Mouse (Mus musculus): ENCODE data around the gene Chrne.

Chrne gene

GRCm38 (mm10) chr11:70628431-70628830 lies 9.4 kb upstream of the Chrne start:
- no peak for DNase-seq (ENCODE audit: extremely low spot score)

GRCm38 (mm10) chr11:70626877-70627276 lies 7.9 kb upstream of the Chrne start:
- no peak for DNase-seq (ENCODE audit: extremely low spot score)

DNA sequence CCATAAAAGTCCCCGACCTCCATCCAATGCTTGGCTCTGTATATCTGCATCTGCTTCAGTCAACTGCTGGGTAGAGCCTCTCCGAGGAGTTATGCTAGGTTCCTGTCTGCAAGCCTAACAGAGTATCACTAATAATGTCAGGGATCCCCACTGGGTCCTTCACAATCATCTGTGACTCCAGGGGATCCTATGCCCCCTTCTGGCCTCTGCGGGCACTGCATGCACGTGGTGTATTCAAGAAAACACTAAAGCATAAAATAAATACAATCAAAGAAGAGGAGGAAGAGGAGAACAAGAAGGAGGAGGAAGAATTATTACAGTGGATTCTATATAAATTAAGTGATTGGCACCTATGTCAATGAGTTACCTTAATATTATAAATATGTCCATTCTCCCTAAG lies 6.5 kb upstream of the Chrne start:
- DNase-seq (ENCODE audit: extremely low spot score): peak; percentile 57

- no peak for DNase-seq (ENCODE audit: extremely low spot score)
These were observed 4.2 kb upstream of the Chrne start for GRCm38 (mm10) chr11:70623053-70623742.

GRCm38 (mm10) chr11:70621972-70622814 lies 3.2 kb upstream of the Chrne start:
- DNase-seq (ENCODE audit: extremely low spot score): no peak

- no peak for DNase-seq (ENCODE audit: extremely low spot score)
These were observed 3.4 kb downstream of the Chrne start, which contains the start of gene 4930544D05Rik for GRCm38 (mm10) chr11:70615516-70616093. TSS of gene 4930544D05Rik (plus strand) at chr11:70615848.

GRCm38 (mm10) chr11:70615074-70615473 lies 3.9 kb downstream of the Chrne start:
- DNase-seq (ENCODE audit: extremely low spot score): peak; percentile 67

DNA sequence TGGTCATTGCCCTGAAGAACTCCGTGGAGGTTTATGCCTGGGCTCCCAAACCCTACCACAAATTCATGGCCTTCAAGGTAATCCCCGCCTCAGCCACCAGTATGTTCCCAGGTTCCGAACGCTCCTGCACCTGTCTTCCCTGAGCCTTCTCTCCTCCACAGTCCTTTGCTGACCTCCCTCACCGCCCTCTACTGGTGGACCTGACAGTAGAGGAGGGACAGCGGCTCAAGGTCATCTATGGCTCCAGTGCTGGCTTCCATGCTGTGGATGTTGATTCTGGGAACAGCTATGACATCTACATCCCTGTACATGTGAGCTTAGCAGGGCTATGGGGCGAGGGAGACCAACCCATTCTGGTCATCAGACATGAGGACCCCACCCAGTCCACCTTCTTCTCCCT lies 6.5 kb downstream of the Chrne start:
- DNase-seq (ENCODE audit: extremely low spot score): no peak

- DNase-seq (ENCODE audit: extremely low spot score): no peak
These were observed 8.3 kb downstream of the Chrne start for GRCm38 (mm10) chr11:70610752-70611151.

GRCm38 (mm10) chr11:70608381-70609066 lies 10.5 kb downstream of the Chrne start:
- DNase-seq (ENCODE audit: extremely low spot score): no peak

- no peak for DNase-seq (ENCODE audit: extremely low spot score)
These were observed 11.4 kb downstream of the Chrne start for GRCm38 (mm10) chr11:70607611-70608010.

DNA sequence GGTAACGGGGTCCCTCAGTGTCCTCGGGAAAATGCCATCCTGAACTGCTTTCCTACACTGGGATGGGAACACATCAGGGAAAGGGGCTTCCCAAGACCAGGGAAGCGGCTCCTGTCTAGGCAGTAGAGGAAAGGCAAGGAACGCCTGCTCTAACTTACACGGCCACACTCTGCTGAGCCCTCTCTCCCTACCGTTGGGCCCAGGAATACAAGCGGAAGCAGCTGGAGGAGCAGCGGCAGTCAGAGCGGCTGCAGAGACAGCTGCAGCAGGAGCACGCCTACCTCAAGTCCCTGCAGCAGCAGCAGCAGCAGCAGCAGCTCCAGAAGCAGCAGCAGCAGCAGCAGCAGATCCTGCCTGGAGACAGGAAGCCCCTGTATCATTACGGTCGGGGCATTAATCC lies 12.3 kb downstream of the Chrne start:
- no peak for DNase-seq (ENCODE audit: extremely low spot score)

- peak; percentile 66 for DNase-seq (ENCODE audit: extremely low spot score)
These were observed 13.9 kb downstream of the Chrne start for GRCm38 (mm10) chr11:70605024-70605566.

DNA sequence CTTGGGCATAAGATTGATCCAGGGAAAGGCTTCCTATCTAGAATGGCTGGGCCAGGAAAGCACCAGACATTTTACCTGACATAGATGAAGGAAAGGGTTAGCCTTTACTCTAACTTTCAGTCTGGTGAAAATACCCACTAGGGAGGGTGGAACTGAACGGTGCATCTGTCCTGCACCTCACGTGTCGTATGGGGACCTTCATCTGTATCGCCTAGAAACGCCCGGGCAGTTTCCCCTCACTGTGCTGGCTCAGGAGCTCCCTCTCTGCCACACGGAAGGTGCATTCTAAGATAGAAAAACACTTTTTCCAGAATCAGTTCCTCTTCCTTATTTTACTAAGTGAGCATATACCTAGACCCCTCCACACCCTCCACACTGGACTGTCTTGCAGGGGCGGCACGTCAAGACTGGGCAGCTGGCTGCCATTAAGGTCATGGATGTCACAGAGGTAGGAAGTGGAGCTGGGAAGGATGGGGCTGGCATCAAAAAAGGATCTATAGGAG lies 20.5 kb downstream of the Chrne start:
- DNase-seq (ENCODE audit: extremely low spot score): no peak

DNA sequence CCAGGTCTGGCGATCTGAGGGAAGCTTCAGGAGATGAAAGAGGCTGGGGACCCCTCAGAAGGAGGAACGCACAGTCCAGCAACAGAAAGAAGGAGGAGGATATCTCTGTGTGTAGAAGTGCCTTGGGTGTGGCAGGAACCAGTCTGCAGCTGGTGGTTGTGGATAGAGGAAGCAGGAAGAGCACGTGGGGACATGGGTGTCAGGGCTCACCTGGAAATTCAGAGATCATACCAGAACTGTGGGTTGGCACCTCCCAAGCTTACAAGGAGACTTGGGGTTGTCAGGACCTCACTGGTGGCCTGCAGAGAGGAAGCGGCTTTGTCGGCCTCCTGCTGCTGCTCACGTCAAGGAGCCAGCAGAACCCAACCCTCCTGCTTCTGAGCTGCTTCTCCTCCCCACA lies 21.7 kb downstream of the Chrne start:
- no peak for DNase-seq (ENCODE audit: extremely low spot score)

DNA sequence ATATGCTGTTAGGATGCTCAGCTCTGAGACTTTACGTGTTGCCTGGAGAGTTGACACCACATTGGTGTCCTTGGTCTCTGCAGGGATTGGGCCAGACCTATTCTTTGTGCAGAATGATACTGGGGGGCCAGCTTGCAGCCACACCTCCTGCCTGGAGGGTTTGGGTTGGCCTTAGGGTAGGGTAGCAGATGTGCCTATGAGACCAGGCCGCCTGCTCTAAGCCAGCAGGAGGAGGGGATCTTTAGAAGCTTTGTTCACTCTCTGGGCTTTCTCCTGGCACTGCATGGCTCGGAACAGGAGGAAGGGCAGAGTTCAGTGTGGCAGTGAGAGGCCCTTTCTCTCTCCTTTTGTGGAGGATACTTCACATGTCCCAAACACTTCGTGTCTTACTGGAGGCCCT lies 22.9 kb downstream of the Chrne start:
- DNase-seq (ENCODE audit: extremely low spot score): no peak

GRCm38 (mm10) chr11:70595638-70596037 lies 23.4 kb downstream of the Chrne start:
- no peak for DNase-seq (ENCODE audit: extremely low spot score)

DNA sequence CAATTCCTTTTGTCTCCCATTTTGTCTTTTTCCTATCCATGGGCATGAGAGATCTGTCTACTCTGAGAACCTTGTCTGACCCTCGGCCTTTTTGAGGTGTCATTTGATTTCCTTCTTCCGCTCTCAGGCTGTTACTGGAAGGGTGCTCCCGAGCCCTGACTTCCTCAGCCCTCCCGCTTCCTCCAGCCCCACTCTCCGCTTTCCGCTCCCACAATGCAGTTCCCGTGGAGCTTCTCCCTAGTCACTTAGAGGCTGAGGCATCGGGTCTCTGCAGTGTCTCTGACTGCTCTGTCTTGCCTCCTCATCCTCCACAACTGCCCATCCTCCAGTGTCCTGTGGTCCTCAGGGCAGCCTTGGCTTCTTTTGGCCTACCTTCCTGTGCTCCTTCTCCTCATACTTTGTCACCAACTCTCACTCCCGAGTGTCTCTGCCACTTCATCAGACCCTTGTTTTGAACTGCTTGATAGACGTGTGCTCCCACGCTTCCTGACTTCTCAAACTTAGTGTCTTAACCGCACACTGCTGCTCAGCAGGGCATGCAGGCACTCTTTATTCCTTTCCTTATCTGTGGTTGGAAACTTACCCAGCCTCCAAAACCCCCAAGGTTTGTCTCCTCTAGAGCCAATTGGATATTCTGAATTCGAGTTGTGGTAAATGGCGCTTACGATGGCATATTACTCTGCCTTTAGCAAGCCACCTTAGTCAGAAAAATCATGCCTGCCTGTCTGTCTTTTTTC lies 24.6 kb downstream of the Chrne start:
- DNase-seq (ENCODE audit: extremely low spot score): no peak

GRCm38 (mm10) chr11:70591733-70592132 lies 27.3 kb downstream of the Chrne start:
- no peak for DNase-seq (ENCODE audit: extremely low spot score)

DNA sequence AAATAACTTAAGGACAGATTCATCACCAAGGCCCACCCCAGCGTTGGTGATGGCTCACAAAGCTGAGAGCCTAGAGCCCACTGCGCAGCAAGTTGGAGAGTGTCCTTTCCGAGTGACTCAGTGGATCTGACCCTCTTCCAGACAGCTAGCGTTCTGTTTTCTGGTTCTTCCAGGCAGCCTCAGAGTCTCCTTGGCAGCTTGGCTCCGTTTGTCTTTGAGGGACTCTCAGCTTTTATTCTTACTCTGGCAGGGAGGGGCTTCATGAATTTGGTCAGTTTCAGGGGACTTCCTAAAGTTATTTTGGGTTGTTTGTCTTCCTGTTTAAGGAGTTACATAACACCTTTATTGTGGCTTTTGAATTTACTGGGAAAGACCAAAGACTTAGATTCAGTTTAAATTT lies 32.1 kb downstream of the Chrne start:
- DNase-seq (ENCODE audit: extremely low spot score): no peak

DNA sequence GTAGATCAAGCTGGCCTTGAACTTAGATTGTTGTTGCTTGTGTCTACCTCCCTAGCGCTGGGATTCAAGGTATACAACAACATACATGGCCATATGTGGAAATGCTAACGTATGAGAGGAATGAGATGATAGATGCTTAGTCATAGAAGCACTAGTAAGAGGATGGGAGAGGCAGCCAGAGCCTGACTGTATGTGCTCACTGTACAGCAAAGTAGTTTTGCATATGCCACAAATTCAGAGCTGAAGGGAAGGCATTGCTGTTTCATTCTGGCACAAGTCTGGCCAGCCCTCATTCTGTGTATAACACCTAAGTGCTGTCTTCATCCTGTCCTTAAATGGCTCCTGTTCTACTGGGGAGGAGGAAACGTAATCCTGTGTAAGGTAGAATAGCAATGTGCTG lies 32.8 kb downstream of the Chrne start:
- DNase-seq (ENCODE audit: extremely low spot score): no peak
